ENCODE assay signal across 8 mouse cellular contexts in genomic region chr9:21002270-21002626, GRCm38 (mm10). TPM values are rescaled to one million over a fixed set of nuclear protein-coding genes. Genes with fewer than 3 reads are reported as not detected.
DNase-seq lines count a peak whose midpoint lies in the region; ATAC-seq and TF ChIP-seq lines count a peak whose summit lies in the region.

No protein-coding gene starts in this region.

- no peak overlapping the region; the same call in 1 of the 2 replicates for H3K27ac ChIP-seq in liver, adult 2 months (replicated peaks; ENCODE audit: insufficient read depth, low read depth, low read length)
- peak overlapping the region; percentile 79 for H3K27ac ChIP-seq in embryonic facial prominence, embryonic 14.5 days (replicated peaks; ENCODE audit: low read depth, low read length)
- peak overlapping the region; percentile 86; the same call in 1 of the 2 replicates for H3K27ac ChIP-seq in intestine, embryonic 15.5 days
- H3K27ac ChIP-seq in neural tube, embryonic 13.5 days (replicated peaks), result peak overlapping the region; percentile 86

- H3K27me3 ChIP-seq in liver, adult 2 months (ENCODE audit: control insufficient read depth, insufficient read depth, low read length), result no peaks in the 10 kb centered on the region
- H3K27me3 ChIP-seq in embryonic facial prominence, embryonic 14.5 days (replicated peaks; ENCODE audit: control insufficient read depth, insufficient read depth, low read length), result no peaks in the 10 kb centered on the region
- no peaks in the 10 kb centered on the region for H3K27me3 ChIP-seq in intestine, embryonic 15.5 days (replicated peaks)
- H3K27me3 ChIP-seq in neural tube, embryonic 13.5 days, result no peaks in the 10 kb centered on the region

- no peaks in the 10 kb centered on the region; the same call in 1 of the 2 replicates for H3K4me1 ChIP-seq in liver, adult 2 months (ENCODE audit: control insufficient read depth, insufficient read depth, low read length)
- H3K4me1 ChIP-seq in embryonic facial prominence, embryonic 14.5 days (ENCODE audit: control insufficient read depth, insufficient read depth, low read length), result no peaks in the 10 kb centered on the region
- H3K4me1 ChIP-seq in intestine, embryonic 15.5 days (replicated peaks), result 0 out of 2 replicates have a peak, but pooled peaks cover 2% of the 10 kb centered on the region
- peaks cover 15% of the 10 kb centered on the region for H3K4me1 ChIP-seq in neural tube, embryonic 13.5 days (replicated peaks)

- peak overlapping the region; percentile 78 for H3K4me2 ChIP-seq in embryonic facial prominence, embryonic 14.5 days (ENCODE audit: low read depth, low read length)
- peak overlapping the region; percentile 69 for H3K4me2 ChIP-seq in intestine, embryonic 15.5 days (replicated peaks)
- peak overlapping the region; percentile 69 for H3K4me2 ChIP-seq in neural tube, embryonic 13.5 days

- no peak overlapping the region for H3K9ac ChIP-seq in liver, adult 2 months (ENCODE audit: low read depth, low read length)
- peak overlapping the region; percentile 87 for H3K9ac ChIP-seq in embryonic facial prominence, embryonic 14.5 days (ENCODE audit: low read depth, low read length)
- peak overlapping the region; percentile 80 for H3K9ac ChIP-seq in intestine, embryonic 15.5 days
- peak overlapping the region; percentile 84 for H3K9ac ChIP-seq in neural tube, embryonic 13.5 days

- no peaks in the 10 kb centered on the region for H3K79me2 ChIP-seq in liver, adult 2 months (ENCODE audit: control insufficient read depth, insufficient read depth, low read length)

- DNase-seq in liver, adult 2 months (ENCODE audit: extremely low read depth, low read depth, low spot score), result no peak
- DNase-seq in liver, result no peak
- DNase-seq in embryonic facial prominence, embryonic 14.5 days (ENCODE audit: low spot score), result no peak
- no peak for DNase-seq in cerebellum, adult 11-12 months
- DNase-seq in adrenal gland, adult (ENCODE audit: inconsistent age in 2 of 2, low spot score in 1 of 2), result no peak
- DNase-seq in kidney, adult 18-20 months, result no peak

- no peak for TF ChIP-seq CTCF in liver, adult 2 months (IDR thresholded peaks at IDR 0.05; ENCODE audit: low read depth, low read length)

- peak; percentile 10 for ATAC-seq in embryonic facial prominence, embryonic 14.5 days (ENCODE audit: low read depth)
- no peak; the same call in none of the 2 replicates for ATAC-seq in intestine, embryonic 15.5 days
- peak; percentile 40 for ATAC-seq in neural tube, embryonic 13.5 days (ENCODE audit: low read depth)

- WGBS in liver, adult 2 months, result 14% methylated on average over 7 of the region's 7 CpGs
- 9% methylated on average over 7 of the region's 7 CpGs for WGBS in embryonic facial prominence, embryonic 14.5 days
- WGBS in intestine, embryonic 15.5 days, result 11% methylated on average over 7 of the region's 7 CpGs
- WGBS in neural tube, embryonic 13.5 days, result 13% methylated on average over 7 of the region's 7 CpGs

- H3K4me3 ChIP-seq in liver, adult 2 months (ENCODE audit: insufficient read depth, low read depth, low read length), result peak overlapping the region; percentile 69; the same call in 1 of the 2 replicates
- H3K4me3 ChIP-seq in embryonic facial prominence, embryonic 14.5 days (ENCODE audit: low read depth, low read length), result peak overlapping the region; percentile 87
- H3K4me3 ChIP-seq in intestine, embryonic 15.5 days (replicated peaks), result peak overlapping the region; percentile 79
- peak overlapping the region; percentile 77 for H3K4me3 ChIP-seq in neural tube, embryonic 13.5 days

- H3K36me3 ChIP-seq in liver, adult 2 months (ENCODE audit: control insufficient read depth, insufficient read depth, low read length), result peaks cover 12% of the 10 kb centered on the region; the same call in 1 of the 2 replicates
- peaks cover 25% of the 10 kb centered on the region for H3K36me3 ChIP-seq in embryonic facial prominence, embryonic 14.5 days (ENCODE audit: control insufficient read depth, insufficient read depth, low read length)
- H3K36me3 ChIP-seq in intestine, embryonic 15.5 days, result peaks cover 17% of the 10 kb centered on the region
- peaks cover 28% of the 10 kb centered on the region for H3K36me3 ChIP-seq in neural tube, embryonic 13.5 days

- TF ChIP-seq POLR2A in liver, adult 2 months (IDR thresholded peaks at IDR 0.05; ENCODE audit: extremely low read depth, insufficient read depth, low read length), result no peak

- H3K9me3 ChIP-seq in embryonic facial prominence, embryonic 14.5 days (ENCODE audit: control insufficient read depth, low read length), result no peaks in the 10 kb centered on the region
- no peaks in the 10 kb centered on the region for H3K9me3 ChIP-seq in intestine, embryonic 15.5 days
- no peaks in the 10 kb centered on the region for H3K9me3 ChIP-seq in neural tube, embryonic 13.5 days

RNA-seq across cellular contexts. Expression of gene Mrpl4, which starts 0.3 kb away (rescaled TPM):
- 16.0 and 21.9 TPM in 2 replicates for total RNA-seq in liver, adult 2 months (2014; rRNA removed)
- polyA plus RNA-seq in liver, adult 2 months (2012; rRNA removed), result 72.4 and 79.8 TPM in 2 replicates
- 110 and 119 TPM in 2 replicates for polyA plus RNA-seq in embryonic facial prominence, embryonic 14.5 days (2014; fragmentation: Nextera tagmentation; extraction: Ambion mirVana)
- polyA plus RNA-seq in intestine, embryonic 15.5 days (2015; fragmentation: Nextera tagmentation; extraction: Ambion mirVana), result 145 and 159 TPM in 2 replicates
- 105 and 110 TPM in 2 replicates for polyA plus RNA-seq in neural tube, embryonic 13.5 days (2015; fragmentation: Nextera tagmentation; extraction: Ambion mirVana)

RNA-seq across cellular contexts. Expression of gene Icam1, which starts 13.5 kb away (rescaled TPM):
- total RNA-seq in liver, adult 2 months (2014; rRNA removed), result 8.6 and 9.6 TPM in 2 replicates
- polyA plus RNA-seq in liver, adult 2 months (2012; rRNA removed), result 5.8 and 11.6 TPM in 2 replicates
- polyA plus RNA-seq in embryonic facial prominence, embryonic 14.5 days (2014; fragmentation: Nextera tagmentation; extraction: Ambion mirVana), result 18.6 and 20.0 TPM in 2 replicates
- polyA plus RNA-seq in intestine, embryonic 15.5 days (2015; fragmentation: Nextera tagmentation; extraction: Ambion mirVana), result 12.6 and 12.8 TPM in 2 replicates
- 3.9 and 4.8 TPM in 2 replicates for polyA plus RNA-seq in neural tube, embryonic 13.5 days (2015; fragmentation: Nextera tagmentation; extraction: Ambion mirVana)

RNA-seq across cellular contexts. Expression of gene S1pr2, which starts 25.7 kb away (rescaled TPM):
- total RNA-seq in liver, adult 2 months (2014; rRNA removed), result 1.2 and 2.1 TPM in 2 replicates
- polyA plus RNA-seq in liver, adult 2 months (2012; rRNA removed), result 2.9 and 3.9 TPM in 2 replicates
- 54.5 and 59.6 TPM in 2 replicates for polyA plus RNA-seq in embryonic facial prominence, embryonic 14.5 days (2014; fragmentation: Nextera tagmentation; extraction: Ambion mirVana)
- polyA plus RNA-seq in intestine, embryonic 15.5 days (2015; fragmentation: Nextera tagmentation; extraction: Ambion mirVana), result 29.2 and 30.4 TPM in 2 replicates
- polyA plus RNA-seq in neural tube, embryonic 13.5 days (2015; fragmentation: Nextera tagmentation; extraction: Ambion mirVana), result 9.9 and 10.1 TPM in 2 replicates

RNA-seq across cellular contexts. Expression of gene Icam4, which starts 26.9 kb away (rescaled TPM):
- 0.28 TPM in 1 of 2 replicates, not detected in the other for total RNA-seq in liver, adult 2 months (2014; rRNA removed)
- 0.62 and 0.81 TPM in 2 replicates for polyA plus RNA-seq in liver, adult 2 months (2012; rRNA removed)
- 0.65 and 0.69 TPM in 2 replicates for polyA plus RNA-seq in embryonic facial prominence, embryonic 14.5 days (2014; fragmentation: Nextera tagmentation; extraction: Ambion mirVana)
- 2.9 and 3.0 TPM in 2 replicates for polyA plus RNA-seq in intestine, embryonic 15.5 days (2015; fragmentation: Nextera tagmentation; extraction: Ambion mirVana)
- polyA plus RNA-seq in neural tube, embryonic 13.5 days (2015; fragmentation: Nextera tagmentation; extraction: Ambion mirVana), result 0.33 and 0.56 TPM in 2 replicates

RNA-seq across cellular contexts. Expression of gene Icam5, which starts 29.6 kb away (rescaled TPM):
- 0.07 TPM in 1 of 2 replicates, not detected in the other for total RNA-seq in liver, adult 2 months (2014; rRNA removed)
- 0.02 and 0.09 TPM in 2 replicates for polyA plus RNA-seq in liver, adult 2 months (2012; rRNA removed)
- 0.19 TPM in 1 of 2 replicates, not detected in the other for polyA plus RNA-seq in embryonic facial prominence, embryonic 14.5 days (2014; fragmentation: Nextera tagmentation; extraction: Ambion mirVana)
- polyA plus RNA-seq in intestine, embryonic 15.5 days (2015; fragmentation: Nextera tagmentation; extraction: Ambion mirVana), result 0.06 and 0.16 TPM in 2 replicates
- 0.45 and 0.68 TPM in 2 replicates for polyA plus RNA-seq in neural tube, embryonic 13.5 days (2015; fragmentation: Nextera tagmentation; extraction: Ambion mirVana)
